Mouse (Mus musculus) T-cell, adult 66 days (primary cell): Measurements from ENCODE around the gene Zfp317. TPM values are rescaled to one million over a fixed set of nuclear protein-coding genes. Genes with fewer than 3 reads are reported as not detected.

Experiments
- total RNA-seq, 2 experiments: library from RNA; stranded (reverse); gene quantifications; 3 replicates in 1 of 2; 4 replicates in 1 of 2; pipeline ENCODE4 v1.2.4; 2023

The Zfp317 gene
- 10 to 100 TPM; 29.9 to 34.0 TPM for total RNA-seq

DNA sequence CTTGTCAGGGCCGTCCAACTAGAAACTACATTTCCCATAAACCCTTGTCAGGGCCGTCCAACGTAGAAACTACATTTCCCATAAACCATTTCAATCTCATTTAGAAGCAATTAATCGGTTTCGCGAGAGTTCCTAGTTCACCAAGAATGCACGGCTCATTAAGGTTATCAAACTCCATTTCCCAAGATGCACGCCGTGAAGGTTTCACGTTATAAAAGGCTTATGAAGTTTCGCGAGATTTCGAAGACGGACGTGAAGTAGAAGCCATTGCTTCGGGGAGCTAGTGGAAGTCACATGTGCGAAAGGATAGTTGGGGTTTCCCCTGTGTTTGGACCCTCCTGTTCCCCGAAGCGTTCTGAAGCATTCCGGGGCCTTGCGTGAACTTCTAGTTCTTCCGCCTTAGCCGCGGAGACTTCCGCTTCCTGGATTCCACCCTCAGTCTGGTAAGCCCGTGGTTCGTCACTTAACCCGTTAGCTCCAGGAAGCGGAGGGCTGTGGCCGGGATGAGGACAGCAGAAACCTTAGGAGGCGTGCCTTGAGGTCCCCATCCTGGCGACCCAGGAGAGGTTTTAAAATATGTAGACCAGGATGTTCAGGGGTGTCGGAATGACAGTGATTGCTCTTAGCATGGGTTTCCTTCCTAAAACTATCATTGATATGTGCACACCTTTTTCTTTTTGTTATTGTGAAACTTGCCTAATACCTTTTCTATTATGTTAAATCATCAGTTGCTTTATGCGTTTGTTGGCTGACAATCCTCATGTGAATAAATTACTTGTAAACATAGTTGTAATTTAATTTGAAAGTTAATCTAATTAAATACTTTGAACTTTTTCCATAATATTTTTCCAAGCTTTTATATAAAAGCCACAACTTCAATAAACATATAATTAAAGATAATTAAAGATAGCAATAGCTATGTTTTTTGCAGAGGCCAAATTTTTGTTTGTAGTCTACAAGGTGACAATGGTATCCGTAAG is at the start of gene Zfp317:
Zfp317 (plus strand) TSS at position 260 of the 980 bp plus-strand sequence.

DNA sequence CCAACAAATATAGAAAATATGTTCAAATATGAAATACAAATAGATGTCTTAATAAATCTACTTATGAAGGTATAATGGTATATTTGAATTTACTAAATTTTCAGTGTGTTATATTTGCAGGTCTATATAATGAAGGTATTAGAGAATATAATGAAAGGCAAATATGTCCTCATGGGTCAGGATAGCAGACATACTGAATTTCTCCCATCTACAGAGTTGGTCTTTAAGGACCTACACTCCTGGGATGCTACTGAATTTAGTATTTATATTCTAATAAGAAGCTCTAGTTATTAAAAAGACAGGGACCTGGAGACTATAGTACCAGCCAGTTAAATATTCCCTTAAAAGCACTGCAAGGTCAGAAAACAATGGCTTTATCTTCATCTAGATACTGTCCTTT is 39.6 kb upstream of the Zfp317 start, which contains the start of gene Olfr855:
Olfr855 (plus strand) TSS at position 301 of the 400 bp plus-strand sequence.

Other genes starting within 250 kb of the Zfp317 start
- gene Olfr847, start 243.4 kb upstream of the Zfp317 start, total RNA-seq = not detected
- gene Olfr849, start 181.8 kb upstream of the Zfp317 start, total RNA-seq = not detected
- not detected for gene Olfr850, start 143.9 kb upstream of the Zfp317 start, total RNA-seq
- gene Olfr851, start 128.8 kb upstream of the Zfp317 start, total RNA-seq = not detected
- not detected for gene Olfr853, start 81.0 kb upstream of the Zfp317 start, total RNA-seq
- not detected for gene Olfr854, start 54.7 kb upstream of the Zfp317 start, total RNA-seq
- gene Olfr855, start 39.5 kb upstream of the Zfp317 start, total RNA-seq = not detected
- not detected for gene Olfr857, start 87.3 kb downstream of the Zfp317 start, total RNA-seq
- not detected for gene Olfr58, start 158.2 kb downstream of the Zfp317 start, total RNA-seq
- gene Olfr859, start 182.8 kb downstream of the Zfp317 start, total RNA-seq = not detected
- not detected for gene Olfr860, start 227.6 kb downstream of the Zfp317 start, total RNA-seq